Mouse (Mus musculus): Measurements from ENCODE around the gene Mdm4. TPM values are rescaled to one million over a fixed set of nuclear protein-coding genes. Genes with fewer than 3 reads are reported as not detected.
"Not testable (repeated sequence)": the region's sequence is repeated elsewhere in the genome, so short reads cannot be mapped to it uniquely, and the experiment has no call there.

Mdm4 gene
- polyA plus RNA-seq, 1 experiment = 122 TPM

DNA sequence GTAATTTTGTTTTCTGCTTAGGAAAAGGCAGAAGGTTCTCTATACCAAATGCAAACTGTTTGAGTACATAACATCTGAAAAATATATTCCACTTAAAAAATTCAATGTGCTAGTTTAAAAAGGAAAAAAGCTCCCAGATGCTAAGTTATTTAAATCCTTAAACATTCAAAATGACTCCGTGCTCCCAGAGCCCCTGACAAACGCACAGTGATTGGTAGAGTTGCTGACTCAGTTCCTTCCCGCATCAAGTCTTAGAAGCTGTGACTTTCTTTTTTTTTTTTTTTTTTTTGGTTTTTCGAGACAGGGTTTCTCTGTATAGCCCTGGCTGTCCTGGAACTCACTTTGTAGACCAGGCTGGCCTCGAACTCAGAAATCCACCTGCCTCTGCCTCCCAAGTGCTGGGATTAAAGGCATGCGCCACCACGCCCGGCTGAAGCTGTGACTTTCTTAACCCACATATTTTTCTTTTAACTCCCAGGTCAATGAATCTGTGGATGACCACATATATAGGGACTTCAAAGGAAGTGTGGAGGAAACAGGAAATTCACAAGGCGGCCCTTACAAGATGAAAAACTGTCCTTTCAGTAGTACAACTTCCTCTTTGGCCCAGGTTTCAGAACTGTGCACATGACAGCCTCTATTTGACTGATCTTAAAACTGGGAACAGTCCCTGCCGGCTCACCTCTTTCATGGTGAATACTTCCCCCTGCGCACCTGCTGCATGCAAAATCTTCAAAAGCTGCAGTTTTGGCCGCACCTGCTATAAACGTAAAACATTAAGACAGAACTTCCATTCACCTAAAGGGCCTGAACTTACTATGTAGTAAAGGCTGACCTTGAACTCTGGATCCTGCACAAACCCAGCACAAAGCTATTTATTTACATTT lies 18.2 kb downstream of the Mdm4 start:
- Histone ChIP-seq H3K27ac (ENCODE audit: insufficient read depth, low read length) (no peak overlapping the region), H3K4me1 (ENCODE audit: control insufficient read depth, insufficient read depth, low read length) (no peaks in the 10 kb centered on the region; the same call in 1 of the 2 replicates), H3K4me3 (ENCODE audit: insufficient read depth, low read length) (no peak overlapping the region)
- TF ChIP-seq POLR2A (IDR thresholded peaks at IDR 0.05; ENCODE audit: low read depth, low read length) (no peak), CTCF (IDR thresholded peaks at IDR 0.05; ENCODE audit: borderline replicate concordance, insufficient read depth, low read length) (no peak)

- no peak overlapping the region for H3K27ac ChIP-seq (ENCODE audit: insufficient read depth, low read length)
- no peaks in the 10 kb centered on the region; the same call in 1 of the 2 replicates for H3K4me1 ChIP-seq (ENCODE audit: control insufficient read depth, insufficient read depth, low read length)
- TF ChIP-seq POLR2A (IDR thresholded peaks at IDR 0.05; ENCODE audit: low read depth, low read length) (no peak), CTCF (IDR thresholded peaks at IDR 0.05; ENCODE audit: borderline replicate concordance, insufficient read depth, low read length) (no peak)
- H3K4me3 ChIP-seq (ENCODE audit: insufficient read depth, low read length) = no peak overlapping the region
Observed at GRCm38 (mm10) chr1:133006571-133006970, 23.8 kb downstream of the Mdm4 start.

GRCm38 (mm10) chr1:133000347-133000746 lies 30.0 kb downstream of the Mdm4 start:
- Histone ChIP-seq H3K27ac (ENCODE audit: insufficient read depth, low read length) (no peak overlapping the region), H3K4me1 (ENCODE audit: control insufficient read depth, insufficient read depth, low read length) (no peaks in the 10 kb centered on the region), H3K4me3 (ENCODE audit: insufficient read depth, low read length) (no peak overlapping the region)
- TF ChIP-seq CTCF (IDR thresholded peaks at IDR 0.05; ENCODE audit: borderline replicate concordance, insufficient read depth, low read length) = no peak
- TF ChIP-seq POLR2A (IDR thresholded peaks at IDR 0.05; ENCODE audit: low read depth, low read length) = no peak

DNA sequence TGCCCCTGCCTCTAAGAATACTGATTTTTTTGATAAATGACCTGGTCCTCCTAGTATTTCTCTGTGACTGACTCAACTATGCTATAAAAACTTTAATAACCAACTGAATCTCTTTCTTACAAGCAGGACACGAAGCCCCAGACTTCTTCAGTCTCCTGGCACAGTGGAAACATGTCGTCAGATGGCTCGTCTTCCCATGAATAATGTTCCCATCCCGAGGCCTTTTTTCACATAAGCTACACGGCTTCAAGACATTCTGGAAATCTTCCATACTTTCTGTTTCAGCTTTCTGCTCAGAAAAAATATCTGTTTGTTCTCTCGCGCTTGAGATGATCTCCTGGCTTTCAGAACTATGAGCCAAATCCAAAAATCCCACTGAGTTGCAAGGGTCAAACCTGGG lies 38.8 kb downstream of the Mdm4 start:
- TF ChIP-seq CTCF (IDR thresholded peaks at IDR 0.05; ENCODE audit: borderline replicate concordance, insufficient read depth, low read length) (no peak), POLR2A (IDR thresholded peaks at IDR 0.05; ENCODE audit: low read depth, low read length) (no peak)
- H3K27ac ChIP-seq (ENCODE audit: insufficient read depth, low read length) = no peak overlapping the region
- H3K4me1 ChIP-seq (ENCODE audit: control insufficient read depth, insufficient read depth, low read length) = peaks cover 2% of the 10 kb centered on the region; the same call in 1 of the 2 replicates
- no peak overlapping the region for H3K4me3 ChIP-seq (ENCODE audit: insufficient read depth, low read length)

- peaks cover 2% of the 10 kb centered on the region; the same call in 1 of the 2 replicates for H3K4me1 ChIP-seq (ENCODE audit: control insufficient read depth, insufficient read depth, low read length)
- H3K4me3 ChIP-seq (ENCODE audit: insufficient read depth, low read length) = no peak overlapping the region
- TF ChIP-seq POLR2A (IDR thresholded peaks at IDR 0.05; ENCODE audit: low read depth, low read length) = no peak
- no peak for TF ChIP-seq CTCF (IDR thresholded peaks at IDR 0.05; ENCODE audit: borderline replicate concordance, insufficient read depth, low read length)
- no peak overlapping the region for H3K27ac ChIP-seq (ENCODE audit: insufficient read depth, low read length)
Observed at GRCm38 (mm10) chr1:132990733-132991132, 39.6 kb downstream of the Mdm4 start.

GRCm38 (mm10) chr1:132988556-132989459 lies 41.6 kb downstream of the Mdm4 start:
- H3K4me1 ChIP-seq (ENCODE audit: control insufficient read depth, insufficient read depth, low read length); H3K27ac ChIP-seq (ENCODE audit: insufficient read depth, low read length); H3K4me3 ChIP-seq (ENCODE audit: insufficient read depth, low read length): not testable (repeated sequence)

GRCm38 (mm10) chr1:132982728-132983127 lies 47.6 kb downstream of the Mdm4 start:
- TF ChIP-seq POLR2A (IDR thresholded peaks at IDR 0.05; ENCODE audit: low read depth, low read length) (no peak), CTCF (IDR thresholded peaks at IDR 0.05; ENCODE audit: borderline replicate concordance, insufficient read depth, low read length) (peak; percentile 63; the same call in 1 of the 2 replicates)
- Histone ChIP-seq H3K4me1 (ENCODE audit: control insufficient read depth, insufficient read depth, low read length) (peaks cover 2% of the 10 kb centered on the region; the same call in 1 of the 2 replicates), H3K27ac (ENCODE audit: insufficient read depth, low read length) (no peak overlapping the region), H3K4me3 (ENCODE audit: insufficient read depth, low read length) (no peak overlapping the region)

GRCm38 (mm10) chr1:132981232-132981631 lies 49.1 kb downstream of the Mdm4 start:
- no peak overlapping the region for H3K27ac ChIP-seq (ENCODE audit: insufficient read depth, low read length)
- no peak overlapping the region for H3K4me3 ChIP-seq (ENCODE audit: insufficient read depth, low read length)
- TF ChIP-seq POLR2A (IDR thresholded peaks at IDR 0.05; ENCODE audit: low read depth, low read length) = no peak
- TF ChIP-seq CTCF (IDR thresholded peaks at IDR 0.05; ENCODE audit: borderline replicate concordance, insufficient read depth, low read length) = no peak

DNA sequence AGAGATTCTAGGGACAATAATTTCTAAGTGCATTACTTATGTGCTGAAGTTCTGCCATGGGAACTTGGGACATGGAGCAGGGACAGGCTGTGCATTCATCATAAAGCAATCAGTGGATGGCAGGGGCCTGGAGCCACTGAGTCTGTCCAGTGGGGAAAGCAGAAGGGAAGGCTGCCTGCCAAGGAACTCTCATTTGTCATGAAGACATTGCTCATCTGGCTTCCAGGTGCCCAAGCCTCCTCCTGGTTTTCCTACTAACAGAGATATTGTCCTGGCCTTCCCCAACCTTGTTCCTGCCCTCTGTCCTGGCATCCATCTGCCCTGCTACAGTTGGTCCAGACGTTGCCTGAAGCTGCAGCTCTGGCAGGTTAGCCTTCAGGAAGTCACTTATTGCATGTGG lies 53.0 kb downstream of the Mdm4 start:
- H3K4me3 ChIP-seq (ENCODE audit: insufficient read depth, low read length) = no peak overlapping the region
- no peak for TF ChIP-seq CTCF (IDR thresholded peaks at IDR 0.05; ENCODE audit: borderline replicate concordance, insufficient read depth, low read length)
- no peak for TF ChIP-seq POLR2A (IDR thresholded peaks at IDR 0.05; ENCODE audit: low read depth, low read length)

More at GRCm38 (mm10) chr1:132981232-132981631, 49.1 kb downstream of the Mdm4 start:
- H3K4me1 ChIP-seq (ENCODE audit: control insufficient read depth, insufficient read depth, low read length) = no peaks in the 10 kb centered on the region

More for the DNA sequence above, 53.0 kb downstream of the Mdm4 start:
- no peak overlapping the region for H3K27ac ChIP-seq (ENCODE audit: insufficient read depth, low read length)
- H3K4me1 ChIP-seq (ENCODE audit: control insufficient read depth, insufficient read depth, low read length) = no peaks in the 10 kb centered on the region

Measured in embryonic fibroblast, embryonic 13.5 days (primary cell).